Mouse (Mus musculus): Measurements from ENCODE around the gene Pdzk1ip1.

Gene Pdzk1ip1

GRCm38 (mm10) chr4:115123507-115123906, 35.0 kb downstream of the Pdzk1ip1 start:
- no peak for DNase-seq

- DNase-seq: no peak
Measured at GRCm38 (mm10) chr4:115124713-115125112, 36.2 kb downstream of the Pdzk1ip1 start.

- no peak for DNase-seq
Measured at GRCm38 (mm10) chr4:115133085-115133484, 44.6 kb downstream of the Pdzk1ip1 start.

- no peak for DNase-seq
Measured at GRCm38 (mm10) chr4:115133621-115134295, 45.2 kb downstream of the Pdzk1ip1 start, which contains the start of gene Cyp4x1. Cyp4x1 (minus strand) TSS chr4:115134281.

GRCm38 (mm10) chr4:115134296-115134630, 45.8 kb downstream of the Pdzk1ip1 start:
- no peak for DNase-seq

Data from lung, postnatal 36 days (tissue).